Mouse (Mus musculus): ENCODE data around the gene Gm4553.
"Not testable (repeated sequence)": the region's sequence is repeated elsewhere in the genome, so short reads cannot be mapped to it uniquely, and the experiment has no call there.

Gene Gm4553

DNA sequence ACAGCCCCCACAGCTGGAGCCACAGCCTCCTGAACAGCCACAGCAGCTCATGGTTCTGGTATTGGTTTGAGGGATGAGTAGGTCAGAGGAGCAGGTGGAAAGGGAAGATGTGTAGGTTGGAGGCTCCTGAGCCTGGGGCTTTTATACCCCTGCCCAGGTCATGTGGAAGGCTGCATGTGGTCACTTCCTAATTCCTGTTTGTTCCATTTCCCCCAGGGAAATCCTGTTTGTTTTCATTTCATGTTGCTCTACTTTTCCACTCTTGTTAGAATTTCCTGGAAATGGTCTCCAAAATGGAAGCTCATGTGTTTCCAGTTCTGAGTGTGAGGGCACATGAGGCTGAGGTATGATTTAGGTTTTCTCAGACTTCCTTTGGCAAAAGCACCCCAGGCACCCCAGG lies at the start of gene Gm4553:
Gene Gm4553, minus strand, starts transcription at position 101 of the 400 bp plus-strand sequence.
- DNase-seq (ENCODE audit: low spot score), result not testable (repeated sequence)

- not testable (repeated sequence) for DNase-seq (ENCODE audit: low spot score)
Measured at GRCm38 (mm10) chr7:142212136-142212535, 46.6 kb upstream of the Gm4553 start.

DNA sequence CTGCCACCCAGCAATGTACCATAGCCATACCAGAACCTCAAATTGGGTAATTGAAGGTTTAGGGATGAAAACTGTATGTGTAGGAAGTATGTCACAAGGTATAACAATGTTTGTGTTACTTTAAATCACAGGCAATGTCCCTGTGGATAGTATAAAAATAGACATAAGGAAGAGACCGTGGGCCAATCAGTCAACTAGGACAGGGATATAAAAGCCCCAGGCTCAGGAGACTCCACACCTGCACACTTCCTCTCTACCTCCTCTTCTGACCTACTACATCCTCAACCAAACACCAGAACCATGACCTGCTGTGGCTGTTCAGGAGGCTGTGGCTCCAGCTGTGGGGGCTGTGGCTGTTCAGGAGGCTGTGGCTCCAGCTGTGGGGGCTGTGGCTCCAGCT lies 46.0 kb upstream of the Gm4553 start, which contains the start of gene Gm7579:
Gene Gm7579, plus strand, starts transcription at position 301 of the 400 bp plus-strand sequence.
- no peak for DNase-seq (ENCODE audit: low spot score)

- DNase-seq (ENCODE audit: low spot score), result not testable (repeated sequence)
Measured at GRCm38 (mm10) chr7:142206891-142207290, 41.4 kb upstream of the Gm4553 start.

- no peak for DNase-seq (ENCODE audit: low spot score)
Measured at GRCm38 (mm10) chr7:142205488-142205887, 39.9 kb upstream of the Gm4553 start.

GRCm38 (mm10) chr7:142201064-142201463 lies 35.5 kb upstream of the Gm4553 start, which contains the start of gene Krtap5-3:
Gene Krtap5-3, plus strand, starts transcription at chr7:142201364.
- DNase-seq (ENCODE audit: low spot score), result no peak

GRCm38 (mm10) chr7:142198748-142199147 lies 33.2 kb upstream of the Gm4553 start:
- no peak for DNase-seq (ENCODE audit: low spot score)

DNA sequence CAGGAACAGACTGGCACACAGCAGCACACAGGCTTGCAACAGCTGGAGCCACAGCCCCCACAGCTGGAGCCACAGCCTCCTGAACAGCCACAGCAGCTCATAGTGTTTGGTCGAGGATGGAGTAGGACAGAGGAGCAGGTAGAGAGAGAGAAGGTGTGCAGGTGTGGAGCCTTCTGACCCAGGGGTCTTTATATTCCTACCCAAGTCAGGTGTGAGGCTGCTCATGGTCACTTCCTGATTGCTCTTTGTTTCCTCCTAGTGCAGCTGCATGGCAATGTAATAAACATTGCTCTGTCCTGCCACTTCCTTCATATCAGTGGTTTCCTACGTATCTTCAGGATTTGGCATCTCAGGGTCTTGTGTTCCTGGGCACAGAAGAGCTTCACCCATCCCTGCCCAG lies 24.8 kb upstream of the Gm4553 start, which contains the start of gene Gm10153:
Gene Gm10153, minus strand, starts transcription at position 101 of the 400 bp plus-strand sequence.
- DNase-seq (ENCODE audit: low spot score), result no peak

DNA sequence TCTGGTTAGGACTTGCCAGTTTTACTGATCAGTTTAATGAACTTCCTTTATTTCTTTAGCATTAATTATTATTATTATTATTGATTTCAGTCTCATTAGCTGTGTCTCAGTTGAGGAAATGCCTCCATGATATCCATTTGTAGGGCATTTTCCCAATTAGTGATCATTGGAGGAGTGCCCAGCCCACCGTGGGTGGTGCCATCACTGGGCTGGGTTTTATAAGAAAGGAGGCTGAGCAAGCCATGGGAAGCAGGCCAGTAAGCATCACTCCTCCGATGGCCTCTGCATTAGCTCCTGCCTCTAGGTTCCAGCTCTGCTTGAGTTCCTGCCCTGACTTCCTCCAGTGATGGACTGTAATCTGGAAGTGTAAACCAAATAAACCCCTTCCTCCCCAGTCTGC lies 22.6 kb upstream of the Gm4553 start:
- DNase-seq (ENCODE audit: low spot score), result no peak

DNA sequence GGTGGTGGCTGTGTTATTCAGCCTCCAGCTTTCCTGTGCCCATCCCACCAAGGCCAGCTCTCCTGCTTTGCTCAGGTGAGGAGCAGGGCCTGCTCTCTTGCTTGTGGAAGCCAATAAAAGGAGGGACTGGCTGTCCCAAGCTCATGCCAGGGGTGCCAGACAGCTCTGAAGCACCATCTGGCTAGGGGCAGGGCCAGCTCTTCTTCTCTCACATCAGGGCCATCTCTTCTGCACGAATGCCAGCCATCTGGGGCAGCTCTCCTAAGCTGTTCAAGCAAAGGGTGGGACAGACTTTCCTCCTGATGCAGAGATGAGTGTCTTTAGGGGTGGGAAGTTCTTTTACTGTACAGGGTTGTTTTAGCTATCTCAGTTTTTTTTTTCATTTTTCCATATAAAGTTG lies 15.5 kb upstream of the Gm4553 start:
- no peak for DNase-seq (ENCODE audit: low spot score)

DNA sequence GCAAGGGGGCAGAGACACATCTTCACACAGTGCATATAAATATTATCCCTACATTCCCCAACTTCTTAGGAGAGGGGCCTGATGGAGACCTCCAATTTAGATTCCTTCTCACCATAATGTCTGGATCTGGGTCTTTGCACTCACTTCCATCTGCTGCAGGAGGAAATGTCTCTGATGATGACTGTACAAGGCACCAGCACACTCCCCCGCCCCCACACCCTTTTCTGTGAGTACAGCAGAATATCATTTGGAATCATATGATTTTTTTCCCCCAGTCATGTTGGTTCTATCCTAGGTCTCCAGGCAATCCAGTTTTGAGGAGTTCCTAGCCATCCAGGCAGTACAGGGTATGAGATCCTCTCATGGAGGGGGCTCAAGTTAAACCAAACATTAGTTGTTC lies 13.1 kb upstream of the Gm4553 start:
- DNase-seq (ENCODE audit: low spot score), result no peak

DNA sequence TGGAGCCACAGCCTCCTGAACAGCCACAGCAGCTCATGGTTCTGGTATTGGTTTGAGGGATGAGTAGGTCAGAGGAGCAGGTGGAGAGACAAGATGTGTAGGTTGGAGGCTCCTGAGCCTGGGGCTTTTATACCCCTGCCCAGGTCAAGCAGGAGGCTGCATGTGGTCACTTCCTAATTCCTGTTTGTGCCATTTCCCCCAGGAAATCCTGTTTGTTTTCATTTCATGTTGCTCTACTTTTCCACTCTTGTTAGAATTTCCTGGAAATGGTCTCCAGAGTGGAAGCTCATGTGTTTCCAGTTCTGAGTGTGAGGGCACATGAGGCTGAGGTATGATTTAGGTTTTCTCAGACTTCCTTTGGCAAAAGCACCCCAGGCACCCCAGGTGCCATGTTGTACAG lies 10.4 kb upstream of the Gm4553 start, which contains the start of gene Krtap5-2:
Gene Krtap5-2, minus strand, starts transcription at position 101 of the 400 bp plus-strand sequence.
- DNase-seq (ENCODE audit: low spot score), result not testable (repeated sequence)

- no peak for DNase-seq (ENCODE audit: low spot score)
Measured at GRCm38 (mm10) chr7:142169836-142170235, 4.3 kb upstream of the Gm4553 start.

GRCm38 (mm10) chr7:142159366-142159765 lies 6.2 kb downstream of the Gm4553 start:
- DNase-seq (ENCODE audit: low spot score), result no peak

- not testable (repeated sequence) for DNase-seq (ENCODE audit: low spot score)
Measured at GRCm38 (mm10) chr7:142157013-142157412, 8.5 kb downstream of the Gm4553 start, which contains the start of gene Gm29735. Gene Gm29735, minus strand, starts transcription at chr7:142157113.

DNA sequence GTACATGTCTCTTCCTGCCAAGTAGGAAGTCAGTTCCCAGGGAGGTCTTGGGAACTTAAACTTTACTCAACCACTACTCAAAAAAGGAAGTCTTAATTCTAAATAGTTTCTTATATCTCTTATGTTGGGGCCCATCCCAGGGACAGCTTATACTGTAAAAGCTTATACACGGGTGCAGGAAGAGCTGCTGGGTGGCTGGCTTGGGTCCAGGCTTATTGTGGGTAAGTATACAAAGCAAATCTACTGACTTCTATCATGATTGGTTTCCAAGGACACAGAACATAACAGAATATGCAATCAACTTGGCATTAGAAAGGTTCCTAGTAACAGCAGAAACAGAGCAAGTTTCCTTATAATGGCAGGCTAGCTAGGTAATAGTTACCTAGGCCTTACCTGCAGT lies 10.2 kb downstream of the Gm4553 start:
- DNase-seq (ENCODE audit: low spot score), result no peak

- no peak for DNase-seq (ENCODE audit: low spot score)
Measured at GRCm38 (mm10) chr7:142152191-142152590, 13.3 kb downstream of the Gm4553 start.

DNA sequence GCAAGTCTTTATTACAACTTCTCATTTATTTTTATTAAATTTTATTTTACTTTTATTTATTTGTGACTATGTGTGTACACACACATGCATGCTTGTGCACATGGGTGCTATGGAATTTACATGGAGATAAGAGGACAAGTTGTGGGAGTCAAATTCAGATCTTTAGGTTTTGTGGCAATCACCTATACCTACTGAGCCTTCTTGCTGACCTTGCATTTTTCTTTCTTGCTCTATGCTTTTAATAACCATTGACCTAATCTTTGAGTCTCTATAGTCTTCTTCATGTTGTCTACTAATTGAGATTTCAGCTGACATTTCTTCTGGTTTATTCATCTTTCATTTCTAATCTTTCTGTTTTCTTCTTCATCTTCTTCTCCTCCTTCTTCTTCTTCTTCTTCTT lies 16.9 kb downstream of the Gm4553 start:
- DNase-seq (ENCODE audit: low spot score), result no peak

DNA sequence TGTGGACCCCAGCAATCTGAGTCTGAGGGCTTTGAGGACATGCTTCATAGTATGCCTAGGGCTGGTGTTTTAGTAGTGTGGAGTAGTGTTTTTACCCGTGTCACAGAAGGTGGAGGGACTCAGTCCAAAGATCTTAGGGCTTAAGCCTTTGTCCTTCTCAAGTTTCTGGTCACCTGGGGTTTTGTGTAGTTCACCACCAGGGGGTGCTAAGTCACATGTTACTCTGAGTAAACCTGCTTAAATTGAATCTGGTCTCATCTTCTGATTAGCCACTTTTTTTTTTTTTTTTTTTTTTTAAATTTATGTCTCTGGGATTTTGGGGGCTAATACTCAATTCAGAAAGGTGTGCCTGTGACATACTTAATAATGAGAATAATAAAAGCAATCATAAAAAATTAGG lies 19.5 kb downstream of the Gm4553 start:
- peak; percentile 17 for DNase-seq (ENCODE audit: low spot score)

- DNase-seq (ENCODE audit: low spot score), result no peak
Measured at GRCm38 (mm10) chr7:142145413-142145940, 20.1 kb downstream of the Gm4553 start.

- DNase-seq (ENCODE audit: low spot score), result no peak
Measured at GRCm38 (mm10) chr7:142144507-142144906, 21.0 kb downstream of the Gm4553 start, which contains the start of gene Gm45337. Gene Gm45337, minus strand, starts transcription at chr7:142144607.

DNA sequence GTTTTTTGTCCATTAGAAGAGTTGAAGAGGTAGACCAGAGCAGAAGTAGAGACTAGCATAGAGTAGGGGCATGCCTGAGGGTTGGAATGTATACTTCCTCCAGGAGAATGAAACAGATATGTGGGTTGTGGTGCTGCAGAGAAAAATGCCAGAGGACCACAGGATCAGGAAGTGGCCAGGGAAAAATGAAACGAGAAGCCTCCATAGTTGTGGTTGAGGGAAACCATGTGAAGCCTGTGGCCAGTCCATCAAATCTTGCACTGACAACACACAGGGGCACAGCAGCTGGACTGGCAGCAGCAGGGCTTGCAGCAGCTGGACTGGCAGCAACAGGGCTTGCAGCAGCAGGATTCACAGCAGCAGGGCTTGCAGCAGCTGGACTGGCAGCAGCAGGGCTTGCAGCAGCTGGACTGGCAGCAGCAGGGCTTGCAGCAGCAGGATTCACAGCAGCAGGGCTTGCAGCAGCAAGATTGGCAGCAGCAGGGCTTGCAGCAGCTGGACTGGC lies 22.0 kb downstream of the Gm4553 start:
- not testable (repeated sequence) for DNase-seq (ENCODE audit: low spot score)

DNA sequence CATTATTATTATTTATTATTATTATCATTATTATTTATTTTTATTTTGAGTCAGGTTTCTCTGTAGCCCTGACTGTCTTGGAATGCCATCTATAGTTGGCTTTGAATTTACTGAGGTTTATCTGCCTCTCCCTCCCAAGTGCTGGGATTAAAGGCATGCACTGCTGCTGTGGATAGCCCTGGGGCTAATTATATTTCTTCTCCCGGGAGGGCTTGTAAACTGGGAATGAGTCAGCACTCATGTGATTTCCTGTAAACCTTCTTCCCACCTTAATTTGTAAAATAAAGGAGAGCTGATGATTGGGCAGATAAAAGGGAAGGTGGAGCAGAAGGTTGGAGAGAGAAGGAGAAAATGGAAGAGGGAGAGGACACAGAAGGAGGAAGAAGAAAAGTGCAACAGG lies 24.8 kb downstream of the Gm4553 start:
- no peak for DNase-seq (ENCODE audit: low spot score)

GRCm38 (mm10) chr7:142135934-142136333 lies 29.6 kb downstream of the Gm4553 start, which contains the start of gene Gm39115:
Gene Gm39115, minus strand, starts transcription at chr7:142136034.
- not testable (repeated sequence) for DNase-seq (ENCODE audit: low spot score)

Data from yolk sac, embryonic 10.5 days (tissue).